ENCODE assay signal across 8 mouse cellular contexts in the genomic region with DNA sequence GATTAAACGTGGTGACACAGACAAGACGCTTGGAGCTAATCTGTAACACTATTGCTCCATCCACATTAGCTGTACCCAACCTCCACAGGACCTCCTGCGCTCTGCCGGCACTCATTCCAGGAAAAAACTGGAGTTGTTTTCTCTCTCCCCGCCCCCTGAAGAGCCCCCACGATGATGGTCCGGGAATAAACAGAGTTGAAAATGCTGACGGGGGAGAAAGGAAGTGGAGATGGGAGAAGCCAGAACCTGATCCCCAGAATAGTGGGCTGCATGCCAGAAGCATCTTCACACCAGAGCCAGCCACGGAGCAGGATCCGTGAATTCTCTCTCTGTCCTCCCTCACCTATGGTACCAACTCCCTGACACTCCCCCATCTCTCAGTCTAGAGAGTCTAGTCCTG. TPM values are rescaled to one million over a fixed set of nuclear protein-coding genes. Genes with fewer than 3 reads are reported as not detected.
DNase-seq lines count a peak whose midpoint lies in the region; ATAC-seq and TF ChIP-seq lines count a peak whose summit lies in the region.

No protein-coding gene starts in this region.

- 23% methylated on average over 10 of the region's 10 CpGs for WGBS in limb, embryonic 14.5 days

- no peak for TF ChIP-seq POLR2A in limb, embryonic 14.5 days (IDR thresholded peaks at IDR 0.05; ENCODE audit: borderline replicate concordance, extremely low read depth, insufficient read depth, insufficient read length)

- peaks cover under 1% of the 10 kb centered on the region; the same call in 1 of the 2 replicates for H3K36me3 ChIP-seq in limb, embryonic 14.5 days (ENCODE audit: control insufficient read depth, insufficient read depth, low read length)

- peaks cover 56% of the 10 kb centered on the region for H3K4me1 ChIP-seq in limb, embryonic 14.5 days (ENCODE audit: control insufficient read depth, insufficient read depth, low read length)

- peak overlapping the region; percentile 88 for H3K27ac ChIP-seq in limb, embryonic 14.5 days (replicated peaks; ENCODE audit: low read depth, low read length)

- intact Hi-C loops in heart, postnatal 10 days (cut with DNase I), result no loop called here

- peak; percentile 43 to 45 for DNase-seq in cerebellum, postnatal 10 days
- peak; percentile 32 for DNase-seq in MN1 (ENCODE audit: low spot score)
- peak; percentile 36 to 62 for DNase-seq in heart, postnatal 10 days
- DNase-seq in limb, embryonic 14.5 days (ENCODE audit: low spot score), result peak; percentile 52
- no peak for DNase-seq in adrenal gland, postnatal 10 days
- no peak for DNase-seq in spleen, postnatal 4 days (ENCODE audit: low spot score in 2 of 2)
- DNase-seq in layer of hippocampus, adult 8-10 months (ENCODE audit: low spot score in 2 of 2), result no peak

- 0 out of 2 replicates have a peak overlapping the region, but pooled peaks have one; percentile 38 for H3K9ac ChIP-seq in limb, embryonic 14.5 days (ENCODE audit: low read depth, low read length, severe bottlenecking)

- no peak overlapping the region for H3K4me3 ChIP-seq in limb, embryonic 14.5 days (replicated peaks; ENCODE audit: low read length)

- no peaks in the 10 kb centered on the region for H3K27me3 ChIP-seq in limb, embryonic 14.5 days (ENCODE audit: control insufficient read depth, insufficient read depth, low read length)

- no peak for ATAC-seq in cerebellum, adult (ENCODE audit: insufficient number of reproducible peaks, low FRiP score, low TSS enrichment)
- ATAC-seq in limb, embryonic 14.5 days (ENCODE audit: low FRiP score, low read depth), result peak; percentile 2; the same call in 1 of the 2 replicates

- no peaks in the 10 kb centered on the region for H3K9me3 ChIP-seq in limb, embryonic 14.5 days (ENCODE audit: control insufficient read depth, low read length)

- H3K4me2 ChIP-seq in limb, embryonic 14.5 days (replicated peaks; ENCODE audit: low read depth, low read length, severe bottlenecking), result peak overlapping the region; percentile 41

RNA-seq across cellular contexts. Expression of gene Lrrc71, which starts 16.1 kb away (rescaled TPM):
- under 1 TPM; 0.29 to 0.50 TPM for total RNA-seq in heart, postnatal 10 days (2021)
- 0.28 and 0.52 TPM in 2 replicates for polyA plus RNA-seq in limb, embryonic 14.5 days (2012; rRNA removed)
- 0.33 and 0.83 TPM in 2 replicates for polyA plus RNA-seq in limb, embryonic 14.5 days (2014; fragmentation: Nextera tagmentation; extraction: Ambion mirVana)
- under 1 TPM; 0.24 to 0.58 TPM for total RNA-seq in adrenal gland, postnatal 10 days (2021)
- total RNA-seq in layer of hippocampus, adult 8-10 months (2022), result 1 to 10 TPM in 1 of 4 experiments, under 1 TPM in 3; 0.43 to 1.6 (median 0.62) TPM

RNA-seq across cellular contexts. Expression of gene Ntrk1, which starts 30.5 kb away (rescaled TPM):
- under 1 TPM; 0.15 to 0.29 TPM for total RNA-seq in heart, postnatal 10 days (2021)
- polyA plus RNA-seq in limb, embryonic 14.5 days (2012; rRNA removed), result 2.7 and 3.7 TPM in 2 replicates
- polyA plus RNA-seq in limb, embryonic 14.5 days (2014; fragmentation: Nextera tagmentation; extraction: Ambion mirVana), result 1.3 and 2.1 TPM in 2 replicates
- total RNA-seq in adrenal gland, postnatal 10 days (2021), result 10 to 100 TPM; 11.6 to 23.6 TPM
- total RNA-seq in layer of hippocampus, adult 8-10 months (2022), result under 1 TPM; 0.13 to 0.20 (median 0.17) TPM

RNA-seq across cellular contexts. Expression of gene Insrr, which starts 32.2 kb away (rescaled TPM):
- total RNA-seq in heart, postnatal 10 days (2021), result under 1 TPM; 0.20 to 0.55 TPM
- 1.4 and 1.7 TPM in 2 replicates for polyA plus RNA-seq in limb, embryonic 14.5 days (2012; rRNA removed)
- 0.22 and 0.35 TPM in 2 replicates for polyA plus RNA-seq in limb, embryonic 14.5 days (2014; fragmentation: Nextera tagmentation; extraction: Ambion mirVana)
- 1 to 10 TPM in 1 of 2 experiments, under 1 TPM in 1; 0.99 to 2.7 TPM for total RNA-seq in adrenal gland, postnatal 10 days (2021)
- under 1 TPM; 0.49 to 1.00 (median 0.68) TPM for total RNA-seq in layer of hippocampus, adult 8-10 months (2022)

RNA-seq across cellular contexts. Expression of gene Pear1, which starts 59.6 kb away (rescaled TPM):
- 10 to 100 TPM; 29.5 to 30.7 TPM for total RNA-seq in heart, postnatal 10 days (2021)
- polyA plus RNA-seq in limb, embryonic 14.5 days (2012; rRNA removed), result 47.2 and 65.4 TPM in 2 replicates
- 21.5 and 27.0 TPM in 2 replicates for polyA plus RNA-seq in limb, embryonic 14.5 days (2014; fragmentation: Nextera tagmentation; extraction: Ambion mirVana)
- total RNA-seq in adrenal gland, postnatal 10 days (2021), result 10 to 100 TPM; 29.7 to 30.9 TPM
- total RNA-seq in layer of hippocampus, adult 8-10 months (2022), result 10 to 100 TPM; 10.5 to 12.7 (median 12.2) TPM

Comparison
In these comparisons a context has a peak if more than half of its experiments do, and no peak if none do; other contexts are left out.
1. DNase-seq: peak in cerebellum, postnatal 10 days (2 of 2), MN1 (single experiment), heart, postnatal 10 days (2 of 2) and limb, embryonic 14.5 days (single experiment); none in adrenal gland, postnatal 10 days (single experiment), spleen, postnatal 4 days (0 of 2) and layer of hippocampus, adult 8-10 months (0 of 2).
2. RNA of gene Ntrk1, which starts 30.5 kb away (total RNA-seq): 11.6 to 23.6 TPM in adrenal gland, postnatal 10 days; 0.15 to 0.29 TPM in heart, postnatal 10 days and 0.13 to 0.20 TPM in layer of hippocampus, adult 8-10 months; every median in the first group is over 4 times any median in the second.